Mouse (Mus musculus): ENCODE measurements around the gene Ddah2.

The Ddah2 gene

DNA sequence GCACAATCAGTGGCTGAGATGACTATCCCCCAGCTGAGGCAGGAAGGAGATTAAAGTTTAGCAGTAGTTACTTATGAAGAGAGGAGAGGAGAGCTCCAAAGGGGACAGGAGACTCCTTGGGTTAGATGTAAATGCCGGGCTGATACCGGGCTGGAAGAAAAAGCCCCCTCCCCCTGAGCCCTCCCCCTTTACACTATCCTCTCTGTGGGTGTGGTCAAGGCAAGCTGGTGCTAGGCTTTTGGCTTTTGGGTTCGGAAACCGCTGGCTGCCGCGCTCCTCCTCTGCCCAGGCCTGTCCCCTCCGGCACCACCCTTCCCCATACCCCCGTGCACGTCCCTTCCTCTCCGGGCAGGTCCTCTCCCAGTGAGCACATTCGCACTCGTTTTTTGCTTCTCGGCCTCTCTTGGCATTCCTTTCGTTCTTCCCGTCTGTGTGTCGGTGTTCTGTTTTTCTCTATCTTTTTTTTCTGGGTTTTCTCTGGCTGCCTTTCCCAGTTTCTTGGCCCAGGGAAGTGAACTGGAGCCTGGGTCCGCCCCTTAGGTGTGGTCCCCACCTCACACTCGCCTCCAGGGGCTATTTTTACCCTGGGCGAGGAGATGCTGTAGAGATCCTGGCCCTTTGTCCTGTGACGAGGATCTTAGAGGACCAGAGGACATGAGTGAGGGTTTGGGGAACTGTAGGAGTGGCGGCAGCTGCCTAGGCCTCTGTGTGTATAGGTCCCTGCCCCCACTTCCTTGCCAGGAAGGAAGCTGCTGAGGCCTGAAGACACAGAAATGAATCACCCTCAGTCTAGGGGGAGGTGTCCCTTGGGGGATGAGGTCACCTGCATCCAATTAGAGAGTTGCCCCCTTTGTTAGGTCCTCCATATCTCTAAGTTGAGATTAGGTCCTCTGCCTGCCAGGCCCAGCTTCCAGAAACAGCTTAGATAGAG is 7.4 kb upstream of the Ddah2 start:
- peak; percentile 63 for DNase-seq

DNA sequence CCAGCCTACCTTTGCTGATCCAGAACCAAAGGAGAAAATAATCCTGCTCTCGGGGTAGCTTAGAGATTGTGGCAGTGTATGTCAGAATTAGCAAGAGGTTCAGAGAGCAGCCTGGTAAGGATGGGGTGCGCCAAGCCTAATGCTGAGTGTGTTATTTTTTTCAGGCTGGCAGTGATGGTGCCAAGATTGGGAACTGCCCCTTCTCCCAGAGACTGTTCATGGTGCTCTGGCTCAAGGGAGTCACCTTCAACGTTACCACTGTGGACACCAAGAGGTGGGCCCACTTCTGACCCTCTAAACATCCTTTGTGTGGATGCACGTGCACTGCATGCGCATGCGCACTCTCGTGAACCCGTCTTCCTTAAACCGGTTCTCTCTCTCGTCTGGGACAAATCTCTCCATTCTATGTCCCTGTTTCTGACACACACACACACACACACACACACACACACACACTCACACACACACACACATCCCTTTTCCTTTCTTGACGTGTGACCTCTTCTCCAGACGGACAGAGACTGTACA is 6.5 kb upstream of the Ddah2 start:
- peak; percentile 31 for DNase-seq

DNA sequence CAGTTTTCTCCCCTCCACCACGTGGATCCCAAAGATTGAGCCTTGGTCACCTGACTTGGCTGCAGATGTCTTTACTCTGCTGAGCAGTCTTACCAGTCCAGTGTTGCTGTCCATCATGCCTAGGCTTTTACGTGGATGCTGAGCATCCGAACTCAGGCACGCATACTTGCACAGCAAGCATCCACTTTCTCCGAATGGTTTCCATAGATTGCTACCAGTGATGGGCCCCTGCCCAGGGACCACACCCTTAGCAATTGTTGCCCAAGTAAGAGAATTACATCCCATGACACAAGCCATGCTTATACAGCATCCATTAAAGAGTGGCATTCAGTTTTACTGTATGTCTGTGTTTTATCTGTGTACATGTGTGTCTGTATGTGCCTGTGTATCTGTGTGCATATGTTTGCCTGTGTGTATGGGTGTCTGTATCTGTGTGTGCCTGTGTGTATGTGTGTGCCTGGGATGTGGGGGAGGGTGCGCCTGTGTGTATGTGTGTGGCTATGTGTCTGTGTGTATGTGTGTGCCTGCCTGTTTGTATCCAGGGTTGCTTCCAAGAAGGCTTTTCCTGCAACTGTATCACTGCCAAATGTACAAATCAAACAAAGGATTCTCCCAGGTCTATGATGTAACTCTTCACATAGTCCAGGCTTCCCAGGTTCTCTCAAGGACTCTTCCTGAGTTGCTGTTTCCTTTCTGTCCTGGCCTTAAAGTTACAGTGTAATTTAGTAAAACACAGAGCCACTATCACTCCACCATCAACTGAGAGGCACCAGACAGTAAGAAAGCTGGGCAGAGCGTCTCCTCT is 2.9 kb upstream of the Ddah2 start:
- DNase-seq: no peak

DNA sequence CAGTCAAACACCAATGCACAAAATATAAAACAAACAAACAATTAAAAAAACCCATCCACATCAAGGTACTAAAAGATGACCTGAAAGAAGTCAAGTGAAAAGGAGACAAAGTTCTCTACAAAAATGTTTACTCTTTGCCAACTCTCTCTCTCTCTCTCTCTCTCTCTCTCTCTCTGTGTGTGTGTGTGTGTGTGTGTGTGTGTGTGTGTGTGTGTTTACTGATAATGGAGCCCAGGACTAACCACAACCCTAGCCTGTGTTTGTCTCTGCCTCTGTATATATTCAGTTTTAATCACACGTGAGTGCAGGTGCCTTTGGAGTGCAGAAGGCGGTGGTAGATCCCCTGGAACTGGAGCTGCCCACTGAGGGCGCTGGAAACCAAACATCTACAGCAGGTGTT is 1.7 kb upstream of the Ddah2 start:
- DNase-seq: no peak

DNA sequence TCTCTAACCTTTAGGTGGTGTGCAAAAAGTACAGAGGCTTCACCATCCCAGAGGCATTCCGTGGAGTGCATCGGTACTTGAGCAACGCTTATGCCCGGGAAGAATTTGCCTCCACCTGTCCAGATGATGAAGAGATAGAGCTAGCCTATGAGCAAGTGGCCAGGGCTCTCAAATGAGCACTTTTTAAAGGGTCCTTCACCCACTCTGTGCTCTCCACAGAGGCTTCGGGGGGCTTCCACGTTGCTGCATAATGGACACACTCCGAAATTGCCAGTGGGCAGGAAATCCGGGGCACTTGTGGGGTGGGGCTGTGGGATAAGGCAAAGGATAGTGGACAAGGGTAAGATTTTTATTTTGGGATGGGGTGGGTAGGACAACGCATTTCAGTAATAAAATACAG is 519 bp upstream of the Ddah2 start:
- peak; percentile 37 for DNase-seq

DNA sequence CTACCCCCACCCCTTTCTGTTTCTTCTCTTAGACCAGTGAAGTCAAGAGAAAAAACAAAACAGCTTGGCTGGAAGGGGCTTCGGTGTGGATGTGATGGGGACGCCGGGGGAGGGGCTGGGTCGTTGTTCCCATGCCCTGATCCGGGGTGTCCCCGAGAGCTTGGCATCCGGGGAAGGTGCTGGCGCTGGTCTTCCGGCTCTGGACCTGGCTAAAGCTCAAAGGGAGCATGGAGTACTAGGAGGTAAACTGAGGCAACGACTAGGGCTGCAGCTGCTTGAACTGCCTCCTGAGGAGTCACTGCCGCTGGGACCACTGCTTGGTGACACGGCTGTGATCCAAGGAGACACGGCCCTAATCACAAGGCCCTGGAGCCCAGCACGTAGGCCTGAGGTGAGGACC is 1.2 kb downstream of the Ddah2 start:
- DNase-seq: peak; percentile 65

DNA sequence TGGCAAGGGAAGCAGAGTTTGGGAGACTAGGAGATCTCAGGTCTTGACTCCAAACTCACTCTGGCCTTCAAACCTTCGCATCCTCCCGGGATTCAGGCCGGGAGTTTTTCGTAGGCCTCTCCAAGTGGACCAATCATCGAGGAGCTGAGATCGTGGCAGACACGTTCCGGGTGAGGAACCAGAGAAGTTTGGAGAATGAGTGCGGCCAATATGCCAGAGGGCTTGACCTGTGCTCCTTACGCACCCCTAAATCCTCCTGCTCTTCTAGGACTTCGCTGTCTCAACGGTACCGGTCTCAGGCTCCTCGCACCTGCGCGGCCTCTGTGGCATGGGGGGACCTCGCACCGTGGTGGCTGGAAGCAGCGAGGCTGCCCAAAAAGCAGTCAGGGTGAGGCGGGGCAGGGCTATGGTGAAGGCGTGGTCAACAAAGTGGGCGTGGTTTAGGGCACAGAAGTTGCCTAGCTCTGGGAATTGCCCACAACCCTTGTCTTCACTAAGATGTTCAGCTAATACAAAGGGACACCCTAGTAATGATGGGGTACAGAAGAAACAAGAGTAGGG is 2.0 kb downstream of the Ddah2 start:
- peak; percentile 61 for DNase-seq

DNA sequence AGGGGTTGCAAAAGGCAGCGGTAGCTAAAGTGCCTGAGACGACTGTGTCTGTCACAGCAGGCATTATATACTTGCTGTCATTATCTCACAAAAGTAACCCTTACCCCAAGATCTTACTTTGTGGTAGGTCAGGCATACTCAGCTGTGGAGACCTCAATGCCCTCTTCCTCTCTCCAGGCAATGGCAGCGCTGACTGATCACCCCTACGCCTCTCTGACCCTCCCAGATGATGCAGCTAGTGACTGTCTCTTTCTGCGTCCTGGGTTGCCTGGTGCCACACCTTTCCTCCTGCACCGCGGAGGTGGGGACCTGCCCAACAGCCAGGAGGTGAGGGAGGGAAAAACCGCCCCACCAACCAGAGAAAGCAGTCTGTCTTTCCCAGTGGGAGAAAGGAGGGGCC is 2.5 kb downstream of the Ddah2 start:
- peak; percentile 40 for DNase-seq

DNA sequence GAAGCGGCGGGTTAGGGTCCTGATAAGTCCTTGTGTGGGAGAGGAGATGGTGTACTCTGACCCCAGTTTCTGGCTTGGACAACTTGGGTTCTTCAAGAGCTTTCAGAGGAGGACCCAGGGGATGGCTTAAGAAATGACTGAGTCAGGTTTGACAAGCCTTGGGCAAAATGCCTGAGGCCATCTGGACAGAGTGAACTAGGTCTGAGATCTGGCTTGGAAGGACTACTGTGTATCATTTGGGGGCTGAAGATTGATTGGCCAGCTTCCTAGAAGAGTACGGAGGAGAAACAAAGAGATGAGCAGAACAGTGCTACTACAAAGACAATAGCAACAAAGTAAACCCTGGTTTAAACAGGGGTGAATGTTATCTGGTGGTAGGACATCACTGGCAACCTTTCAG is 4.6 kb downstream of the Ddah2 start:
- DNase-seq: peak; percentile 54

DNA sequence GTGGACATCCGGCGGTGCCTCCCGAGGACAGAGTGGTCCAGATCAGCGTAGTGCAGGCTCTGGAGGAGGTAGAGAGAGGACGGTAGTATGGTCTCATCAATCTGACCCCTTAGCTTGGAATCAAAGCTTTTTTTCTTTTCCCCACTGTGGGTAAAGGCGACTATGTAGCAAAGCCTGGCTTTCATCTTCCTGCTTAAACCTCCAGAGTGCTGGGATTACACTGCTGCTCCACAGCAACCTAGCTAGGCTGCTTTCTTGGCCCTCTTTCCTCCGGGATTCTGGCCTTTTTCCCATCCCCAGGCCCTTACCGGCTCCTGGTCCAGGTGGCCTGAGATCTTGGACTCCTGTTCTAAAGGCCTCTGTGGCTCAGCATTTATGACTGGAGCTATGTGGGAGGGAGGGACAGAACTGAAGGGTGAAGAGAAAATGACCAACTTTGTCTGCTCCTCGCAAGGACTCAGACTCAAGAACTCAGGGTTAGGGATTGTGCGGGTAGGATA is 5.6 kb downstream of the Ddah2 start:
- peak; percentile 82 for DNase-seq

DNA sequence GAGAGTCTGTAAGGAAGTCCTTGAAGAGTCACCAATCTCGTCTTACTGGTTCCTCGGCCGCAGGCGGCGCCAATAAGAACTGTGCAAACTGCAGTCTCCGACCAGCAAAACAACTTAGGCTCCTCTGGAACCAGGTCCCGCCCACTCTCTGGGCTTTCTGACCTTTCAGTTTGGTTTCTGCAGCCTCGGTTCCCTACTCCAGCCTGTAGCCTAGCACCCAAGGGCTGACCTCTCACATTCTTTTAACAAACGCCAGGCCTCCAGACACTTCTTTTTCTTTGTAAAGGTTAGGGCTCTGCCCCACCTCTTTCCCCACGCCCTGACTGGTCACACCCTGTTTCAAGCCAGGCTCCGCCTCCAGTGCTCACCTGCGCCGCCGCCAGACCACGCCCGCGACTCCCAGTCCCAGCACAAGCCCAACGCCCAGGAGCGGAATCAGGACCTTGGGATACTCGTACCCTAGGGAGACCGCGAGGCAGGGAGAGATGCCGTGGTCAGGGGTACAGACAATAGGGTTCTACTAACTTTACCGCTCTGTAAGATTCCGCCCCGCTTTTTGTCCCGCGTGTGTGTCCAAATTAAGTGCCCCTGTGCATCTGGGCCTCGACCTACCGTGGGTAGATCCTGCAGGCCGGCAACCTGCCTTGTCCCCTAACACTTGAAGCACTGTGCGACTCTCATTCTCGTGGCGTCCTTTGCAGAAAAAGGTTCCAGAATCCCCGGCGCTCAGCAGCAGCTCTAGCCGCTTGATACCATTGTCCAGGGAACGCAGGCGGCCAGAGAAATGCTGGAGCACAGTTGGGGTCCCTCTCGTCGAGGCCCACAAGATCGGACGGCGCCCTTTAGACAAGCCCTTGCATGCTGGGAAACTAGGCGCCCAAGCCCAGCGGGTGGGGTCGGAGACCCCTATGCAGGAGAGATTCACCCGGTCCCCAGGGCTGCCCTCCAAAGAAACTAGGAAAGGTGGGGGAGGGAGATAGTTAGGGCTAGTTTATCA is 6.4 kb downstream of the Ddah2 start, which contains the start of gene Ly6g6c:
Gene Ly6g6c, plus strand, starts transcription at position 438 of the 997 bp plus-strand sequence.
- DNase-seq: peak; percentile 73

DNA sequence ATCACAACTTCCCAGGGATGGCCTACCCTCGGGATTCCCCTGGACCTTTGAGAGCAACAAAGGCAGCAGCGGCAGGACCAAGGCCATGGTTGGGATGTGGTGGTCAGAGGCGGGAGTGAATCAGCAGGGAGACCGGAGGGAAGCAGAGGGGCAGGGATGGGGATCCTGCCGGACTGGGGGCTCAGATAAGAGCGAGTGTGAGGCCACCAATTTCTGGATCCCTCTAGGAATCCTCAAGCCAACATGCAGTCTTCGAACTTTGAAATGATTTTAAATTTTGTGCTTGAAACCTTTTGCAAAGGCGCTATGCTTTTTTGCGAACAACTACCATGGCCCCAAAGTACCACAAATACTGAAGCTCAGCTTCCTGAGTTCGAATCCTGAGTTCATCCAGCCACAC is 7.2 kb downstream of the Ddah2 start, which contains the start of gene Mpig6b:
Gene Mpig6b, minus strand, starts transcription at position 101 of the 400 bp plus-strand sequence.
- DNase-seq: no peak

DNA sequence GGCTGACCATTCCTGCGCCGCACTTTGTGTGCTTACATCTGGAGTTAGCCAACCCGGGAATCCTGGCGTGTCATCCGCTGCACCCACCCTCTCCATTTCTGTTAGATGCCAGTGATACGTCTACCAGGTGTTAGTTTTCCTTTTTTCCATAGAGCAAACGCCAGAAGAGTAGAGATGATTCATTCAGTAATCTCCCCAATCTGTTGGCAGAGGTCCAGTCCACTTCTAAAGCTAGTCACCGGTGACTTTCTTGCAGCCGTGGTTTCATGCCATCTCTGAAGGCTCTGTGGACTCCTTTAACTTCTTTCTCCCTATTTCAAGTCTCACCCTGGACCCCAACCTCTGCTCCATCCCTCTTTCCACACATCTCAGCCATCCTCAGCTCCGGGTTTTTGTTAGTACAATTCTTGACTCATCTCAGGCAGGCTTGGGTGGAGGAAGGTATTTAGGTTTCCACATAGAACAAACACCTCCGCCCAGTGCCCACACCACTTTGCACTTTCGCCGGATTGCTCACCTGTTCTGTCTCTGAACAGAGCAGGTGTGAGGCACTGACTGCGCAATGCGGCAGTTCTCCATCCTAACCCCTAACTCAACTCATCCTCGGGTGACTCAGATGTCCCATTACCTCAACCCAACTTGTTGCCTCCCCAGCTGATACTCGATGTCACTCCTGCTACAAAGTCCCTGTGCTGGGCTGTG is 9.5 kb downstream of the Ddah2 start:
- DNase-seq: peak; percentile 55

DNA sequence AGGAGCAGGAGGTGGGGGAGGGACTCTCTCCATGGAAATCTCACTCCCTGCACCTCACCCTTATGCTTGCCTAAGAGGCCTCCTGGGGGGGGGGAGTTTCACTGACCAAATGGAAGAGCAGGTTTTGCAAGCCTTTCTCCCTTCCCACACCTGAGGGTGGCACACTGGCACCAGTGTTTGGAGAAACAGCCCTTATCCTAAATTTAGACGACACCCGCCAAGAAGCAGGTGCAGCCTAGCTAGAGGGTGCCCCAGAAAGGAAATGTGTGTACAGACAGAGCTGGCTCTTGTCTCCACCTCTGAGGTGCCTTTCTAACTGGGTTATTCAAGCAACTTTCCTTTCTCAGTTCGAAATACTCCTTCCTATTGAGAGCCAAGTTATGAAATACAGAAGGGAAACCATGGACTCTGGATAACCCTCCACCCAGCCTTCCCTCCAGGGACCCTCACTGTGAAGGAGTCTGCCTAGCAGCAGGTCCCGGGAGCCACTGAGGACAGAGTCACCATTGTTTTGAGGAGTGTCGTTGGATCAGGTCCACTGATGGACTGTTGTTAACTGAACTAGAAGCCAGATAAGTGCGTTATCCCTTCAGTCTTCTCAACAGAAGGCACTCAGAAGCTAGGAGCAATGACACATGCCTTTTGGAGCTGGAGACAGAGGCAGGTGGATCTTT is 11.9 kb downstream of the Ddah2 start:
- DNase-seq: peak; percentile 95

DNA sequence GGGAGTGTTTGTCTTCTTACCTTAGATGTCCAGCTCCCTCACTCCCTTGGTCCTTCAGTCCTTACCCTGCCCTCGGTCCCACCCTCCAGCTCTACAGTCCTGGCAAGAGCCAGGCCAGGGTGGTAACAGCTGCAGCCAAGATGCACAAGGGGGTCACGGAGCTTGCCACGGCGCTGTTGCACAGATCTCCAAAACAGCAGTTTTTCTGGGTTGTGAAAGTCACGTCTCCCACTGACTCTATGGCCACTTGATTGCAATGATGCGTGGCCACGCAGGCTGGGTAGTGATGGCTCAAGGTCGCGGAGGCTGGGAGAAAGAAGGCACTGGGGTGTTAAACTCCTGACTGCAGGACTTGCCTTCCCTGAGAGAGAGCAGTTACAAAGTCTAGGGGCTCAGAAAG is 12.6 kb downstream of the Ddah2 start:
- peak; percentile 56 for DNase-seq

DNA sequence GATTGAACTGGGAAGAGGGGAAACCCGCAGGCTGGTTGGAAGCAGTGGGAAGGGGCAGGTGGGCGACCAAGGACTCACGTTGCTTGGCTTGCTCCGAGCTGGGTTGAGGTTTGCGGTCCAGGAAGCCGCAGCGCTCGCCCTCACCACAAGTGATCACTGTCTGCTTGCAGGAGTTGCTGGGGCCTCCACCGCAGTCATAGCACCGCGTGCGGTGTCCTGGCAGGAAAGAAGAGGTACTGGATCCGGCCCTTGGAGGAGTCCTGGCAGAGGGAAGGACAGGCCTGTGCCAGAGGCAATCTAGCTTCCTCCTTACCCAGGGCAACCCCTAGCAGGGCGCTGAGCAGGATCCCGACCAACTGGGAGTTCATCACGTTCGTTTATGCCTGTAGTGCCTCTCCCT is 15.3 kb downstream of the Ddah2 start:
- DNase-seq: peak; percentile 93

DNA sequence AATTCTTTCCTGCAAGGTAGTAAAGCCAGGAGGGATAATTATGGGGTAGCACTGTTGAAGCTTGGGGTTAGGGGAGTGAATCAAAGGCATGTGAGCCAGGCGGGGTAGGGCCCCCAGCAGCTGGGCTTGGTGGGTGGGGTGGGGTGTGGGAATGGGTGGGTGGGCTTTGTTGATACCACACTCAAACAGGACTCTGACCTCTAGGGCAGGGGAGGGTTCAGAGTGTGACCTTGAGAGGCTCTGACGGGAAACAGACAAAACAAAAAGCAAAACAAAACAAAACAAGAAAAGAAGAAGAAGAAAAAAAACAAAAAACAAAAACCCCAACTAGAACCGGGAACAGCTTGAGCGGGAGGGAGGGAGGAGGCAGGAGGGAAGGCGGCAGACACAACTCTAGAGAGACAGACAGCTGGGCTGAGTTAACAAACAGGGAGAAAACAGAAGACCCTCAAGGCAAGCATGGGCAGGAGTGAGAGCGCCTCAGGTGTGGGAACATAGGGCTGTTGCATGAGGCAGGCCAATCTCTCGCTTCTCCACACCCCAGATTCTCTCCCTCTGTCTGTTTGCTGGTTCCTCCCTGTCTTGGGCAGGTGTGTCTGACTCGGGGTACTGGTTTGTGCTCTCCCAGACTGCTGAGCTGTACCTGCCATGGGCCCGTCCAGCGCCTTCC is 17.8 kb downstream of the Ddah2 start, which contains the start of gene Ly6g6e:
Gene Ly6g6e, plus strand, starts transcription at position 396 of the 670 bp plus-strand sequence.
- DNase-seq: no peak

DNA sequence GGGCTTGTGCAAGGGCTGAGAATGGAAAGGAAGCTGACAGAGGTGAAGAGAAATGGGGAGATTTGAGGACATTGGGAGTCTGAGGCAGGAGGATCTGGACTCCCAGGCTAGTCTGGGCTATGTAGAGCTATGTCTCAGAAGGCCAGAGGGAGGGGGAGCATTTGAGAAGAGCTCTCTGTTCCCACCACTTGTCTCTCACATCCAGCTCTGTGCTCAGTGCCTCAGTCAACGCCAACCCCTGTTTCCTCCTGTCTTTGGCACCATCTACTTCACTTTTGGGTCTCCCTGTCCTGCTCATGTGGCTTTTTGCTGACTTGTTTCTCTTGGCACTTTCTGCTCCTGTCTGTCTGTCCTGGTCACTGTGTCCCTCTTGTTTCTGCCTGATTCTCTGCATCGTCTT is 18.4 kb downstream of the Ddah2 start:
- no peak for DNase-seq

DNA sequence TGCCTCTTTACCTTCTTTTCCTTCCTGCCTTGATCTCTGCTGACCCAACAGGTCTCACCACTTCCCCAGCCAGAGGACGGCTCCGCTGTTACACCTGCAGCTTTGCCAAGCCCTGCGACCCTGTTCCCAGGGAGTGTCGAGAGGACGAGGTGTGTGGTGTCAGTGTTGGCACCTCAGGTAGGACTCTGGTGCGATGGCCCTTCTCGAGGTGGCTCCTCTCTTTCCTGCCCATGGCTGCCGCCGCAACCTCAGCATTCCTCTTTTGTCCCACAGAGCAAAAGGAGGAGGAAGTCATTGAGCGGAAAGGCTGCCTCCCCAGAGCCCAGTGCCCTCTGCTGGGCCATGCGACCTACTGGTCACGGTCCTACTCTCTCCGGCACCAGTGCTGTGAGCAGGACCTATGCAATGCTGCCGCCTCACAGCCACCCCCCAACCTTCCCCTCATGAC is 19.0 kb downstream of the Ddah2 start, which contains the start of gene Ly6g6d:
Gene Ly6g6d, minus strand, starts transcription at position 280 of the 448 bp plus-strand sequence.
- peak; percentile 68 for DNase-seq

Measured in cerebellum, adult 11-12 months (tissue).